ENCODE assay signal across 8 mouse cellular contexts in genomic region chr4:138250088-138250960, GRCm38 (mm10). TPM values are rescaled to one million over a fixed set of nuclear protein-coding genes. Genes with fewer than 3 reads are reported as not detected.
DNase-seq lines count a peak whose midpoint lies in the region; ATAC-seq and TF ChIP-seq lines count a peak whose summit lies in the region.

Gene Sh2d5, plus strand, starts transcription at chr4:138250403.
Gene Kif17, plus strand, starts transcription at chr4:138250435.

- no peak for TF ChIP-seq CTCF in thymus, adult 2 months (IDR thresholded peaks at IDR 0.05; ENCODE audit: borderline replicate concordance, control insufficient read depth, extremely low read depth, insufficient read depth, low read length, poor library complexity)

- H3K9ac ChIP-seq in ES-E14 (ENCODE audit: insufficient read depth, low read depth, low read length, poor library complexity, severe bottlenecking): peak within 1 kb of the TSS; percentile 52
- H3K9ac ChIP-seq in forebrain, embryonic 12.5 days: peak within 1 kb of the TSS; percentile 38
- H3K9ac ChIP-seq in neural tube, embryonic 15.5 days (replicated peaks): peak within 1 kb of the TSS; percentile 63

- H3K36me3 ChIP-seq in ES-E14 (ENCODE audit: control insufficient read depth, insufficient read depth, low read length, poor library complexity, severe bottlenecking): no peaks in the 10 kb centered on the region
- H3K36me3 ChIP-seq in forebrain, embryonic 12.5 days (replicated peaks): peaks cover 26% of the 10 kb centered on the region
- peaks cover 10% of the 10 kb centered on the region for H3K36me3 ChIP-seq in neural tube, embryonic 15.5 days
- H3K36me3 ChIP-seq in thymus, adult 2 months (ENCODE audit: control insufficient read depth, insufficient read depth, low read length): peaks cover 5% of the 10 kb centered on the region; the same call in 1 of the 2 replicates

- 1% methylated on average over 58 of the region's 74 CpGs for WGBS in forebrain, embryonic 12.5 days
- under 1% methylated on average over 71 of the region's 74 CpGs for WGBS in neural tube, embryonic 15.5 days
- under 1% methylated on average over 74 of the region's 74 CpGs for WGBS in thymus, adult 2 months

- in situ Hi-C loops in ES-E14 (cut with MboI; ENCODE audit: low sequenced_read_pairs in 2 of 2, unreplicated experiment in 2 of 2): no loop called here

- peak within 1 kb of the TSS; percentile 74 to 88 for H3K4me3 ChIP-seq in ES-E14 (ENCODE audit: insufficient read depth in 1 of 2, low read depth in 1 of 2, low read length in 2 of 2, poor library complexity in 1 of 2, severe bottlenecking in 1 of 2)
- peak within 1 kb of the TSS; percentile 56 for H3K4me3 ChIP-seq in forebrain, embryonic 12.5 days (replicated peaks)
- H3K4me3 ChIP-seq in neural tube, embryonic 15.5 days (replicated peaks): peak within 1 kb of the TSS; percentile 66
- H3K4me3 ChIP-seq in thymus, adult 2 months (ENCODE audit: control insufficient read depth, insufficient read depth, low read length): peak within 1 kb of the TSS; percentile 47

- no peaks in the 10 kb centered on the region for H3K9me3 ChIP-seq in ES-E14 (ENCODE audit: control insufficient read depth, insufficient read depth, low read depth, low read length)
- no peaks in the 10 kb centered on the region for H3K9me3 ChIP-seq in forebrain, embryonic 12.5 days
- H3K9me3 ChIP-seq in neural tube, embryonic 15.5 days (replicated peaks): no peaks in the 10 kb centered on the region

- peaks cover 9 to 19% of the 10 kb centered on the region in 2 experiments; a peak in 3 of 4 replicates for H3K4me1 ChIP-seq in ES-E14 (ENCODE audit: control insufficient read depth in 2 of 2, insufficient read depth in 2 of 2, low read length in 2 of 2, poor library complexity in 1 of 2)
- H3K4me1 ChIP-seq in forebrain, embryonic 12.5 days: peaks cover 37% of the 10 kb centered on the region
- peaks cover 47% of the 10 kb centered on the region for H3K4me1 ChIP-seq in neural tube, embryonic 15.5 days
- H3K4me1 ChIP-seq in thymus, adult 2 months (replicated peaks; ENCODE audit: control insufficient read depth, insufficient read depth, low read length): peaks cover 31% of the 10 kb centered on the region

- H3K4me2 ChIP-seq in forebrain, embryonic 12.5 days: peak within 1 kb of the TSS; percentile 94
- H3K4me2 ChIP-seq in neural tube, embryonic 15.5 days: peak within 1 kb of the TSS; percentile 88

- peak; percentile 88 for ATAC-seq in forebrain, embryonic 12.5 days (ENCODE audit: low FRiP score)
- ATAC-seq in neural tube, embryonic 15.5 days (ENCODE audit: low FRiP score): peak; percentile 95

- intact Hi-C loops in heart, postnatal 14 days (cut with DNase I): no loop called here

- peak; percentile 84 for DNase-seq in ES-E14 (ENCODE audit: low read depth, low spot score)
- peak; percentile 58 for DNase-seq in c-Kit-positive CD71-positive TER-119-positive erythroid progenitor cells, embryonic 14.5 days (ENCODE audit: low spot score)
- DNase-seq in heart, postnatal 14 days: peak; percentile 49 to 52
- DNase-seq in layer of hippocampus, adult 18-20 months (ENCODE audit: low spot score in 2 of 2): peak; percentile 87 to 94
- peak; percentile 75 to 79 for DNase-seq in lung, adult 18-20 months
- DNase-seq in thymus, adult 2 months: peak; percentile 89

- H3K27me3 ChIP-seq in forebrain, embryonic 12.5 days: peaks cover 74% of the 10 kb centered on the region
- no peaks in the 10 kb centered on the region for H3K27me3 ChIP-seq in neural tube, embryonic 15.5 days (replicated peaks)
- no peaks in the 10 kb centered on the region; the same call in 1 of the 2 replicates for H3K27me3 ChIP-seq in thymus, adult 2 months (ENCODE audit: control insufficient read depth, insufficient read depth, low read length)

- TF ChIP-seq POLR2A in thymus, adult 2 months (IDR thresholded peaks at IDR 0.05; ENCODE audit: control insufficient read depth, extremely low read depth, insufficient read depth, low read length, poor library complexity): no peak

- no peak within 1 kb of the TSS for H3K27ac ChIP-seq in ES-E14 (ENCODE audit: insufficient read depth, low read depth, low read length, poor library complexity, severe bottlenecking)
- H3K27ac ChIP-seq in forebrain, embryonic 12.5 days: 0 out of 2 replicates have a peak within 1 kb of the TSS, but pooled peaks have one; percentile 6
- peak within 1 kb of the TSS; percentile 84 for H3K27ac ChIP-seq in neural tube, embryonic 15.5 days (replicated peaks)
- no peak within 1 kb of the TSS for H3K27ac ChIP-seq in thymus, adult 2 months (ENCODE audit: control insufficient read depth, insufficient read depth, low read length)

TF ChIP-seq in ES-E14, 5 proteins besides CTCF, POLR2A, EP300 and RAD21:
- TF ChIP-seq MAFK (IDR thresholded peaks at IDR 0.05; ENCODE audit: insufficient read depth, low read depth, low read length): no peak
- TF ChIP-seq CHD2 (IDR thresholded peaks at IDR 0.05; ENCODE audit: low read depth, low read length): no peak
- TF ChIP-seq HCFC1 (IDR thresholded peaks at IDR 0.05; ENCODE audit: borderline replicate concordance, insufficient read depth, low read length): no peak
- no peak for TF ChIP-seq ZC3H11A (IDR thresholded peaks at IDR 0.05; ENCODE audit: borderline replicate concordance, low read depth, low read length)
- TF ChIP-seq ZNF384 (IDR thresholded peaks at IDR 0.05; ENCODE audit: low read depth, low read length): no peak

RNA-seq across cellular contexts. Expression of gene Sh2d5, which starts in this region (rescaled TPM):
- total RNA-seq in ES-E14 (2012; rRNA removed): 2.9 and 4.6 TPM in 2 replicates
- 1.3 and 1.6 TPM in 2 replicates for polyA plus RNA-seq in forebrain, embryonic 12.5 days (2016; fragmentation: Nextera tagmentation; extraction: Ambion mirVana)
- under 1 TPM; 0.07 to 0.50 TPM for total RNA-seq in heart, postnatal 14 days (2021)
- 10 to 100 TPM; 50.7 to 57.3 TPM for total RNA-seq in layer of hippocampus, adult 18-20 months (2021)
- polyA plus RNA-seq in neural tube, embryonic 15.5 days (2015; fragmentation: Nextera tagmentation; extraction: Ambion mirVana): 17.0 and 19.9 TPM in 2 replicates
- 4.2 and 4.7 TPM in 2 replicates for polyA plus RNA-seq in thymus, adult 2 months (2012; rRNA removed)

RNA-seq across cellular contexts. Expression of gene Kif17, which starts in this region (rescaled TPM):
- total RNA-seq in ES-E14 (2012; rRNA removed): 0.40 and 0.63 TPM in 2 replicates
- 0.40 and 0.45 TPM in 2 replicates for polyA plus RNA-seq in forebrain, embryonic 12.5 days (2016; fragmentation: Nextera tagmentation; extraction: Ambion mirVana)
- under 1 TPM; 0.12 TPM for total RNA-seq in heart, postnatal 14 days (2021)
- total RNA-seq in layer of hippocampus, adult 18-20 months (2021): 10 to 100 TPM; 21.9 to 22.4 TPM
- 5.0 and 5.2 TPM in 2 replicates for polyA plus RNA-seq in neural tube, embryonic 15.5 days (2015; fragmentation: Nextera tagmentation; extraction: Ambion mirVana)
- polyA plus RNA-seq in thymus, adult 2 months (2012; rRNA removed): 1.3 and 1.6 TPM in 2 replicates

Comparison
In these comparisons a context has a peak if more than half of its experiments do, and no peak if none do; other contexts are left out.
1. RNA of gene Kif17 (total RNA-seq): 21.9 to 22.4 TPM in layer of hippocampus, adult 18-20 months; 0.40 to 0.63 TPM in ES-E14 and 0.12 TPM in heart, postnatal 14 days; every median in the first group is over 10 times any median in the second.
2. Peak in DNase-seq in heart, postnatal 14 days; RNA of the genes that start here not detected or under 1 TPM.
3. H3K27ac ChIP-seq: peak in forebrain, embryonic 12.5 days (single experiment) and neural tube, embryonic 15.5 days (single experiment); none in ES-E14 (single experiment) and thymus, adult 2 months (single experiment).
4. Peak in every context shown above with its lines, with median percentiles within 50 percentile points of each other: DNase-seq, H3K4me3 ChIP-seq and H3K9ac ChIP-seq.